Mouse (Mus musculus): ENCODE data around the gene Grm7.

GRCm38 (mm10) chr6:111278516-111278915, 633.1 kb downstream of the Grm7 start:
- TF ChIP-seq POLR2A (IDR thresholded peaks at IDR 0.05; ENCODE audit: control insufficient read depth, extremely low read depth, insufficient read depth, low read length, poor library complexity): no peak
- TF ChIP-seq CTCF (IDR thresholded peaks at IDR 0.05; ENCODE audit: borderline replicate concordance, control insufficient read depth, extremely low read depth, insufficient read depth, low read length, poor library complexity): no peak
